Mouse (Mus musculus) hindbrain, embryonic 12.5 days (tissue): ENCODE data around the gene Lemd2. TPM values are rescaled to one million over a fixed set of nuclear protein-coding genes. Genes with fewer than 3 reads are reported as not detected.

Experiments
- ATAC-seq: fragments of 200-750 bp; cut with Nextera tagmentation; 2 replicates; pipeline ENCODE4 v1.8.0; 2017; ENCODE audit warnings: moderate TSS enrichment; ENCODE audit not compliant: low FRiP score
- H3K27ac ChIP-seq: fragments of 300-500 bp; sonication (generic); 2 replicates; pipeline ENCODE4 v1.5.1; 2016; ENCODE audit warnings: mild to moderate bottlenecking
- H3K27me3 ChIP-seq: fragments of 300-500 bp; sonication (generic); 2 replicates; pipeline ENCODE4 v1.6.1; 2016; ENCODE audit warnings: mild to moderate bottlenecking
- H3K36me3 ChIP-seq: fragments of 300-500 bp; sonication (generic); 2 replicates; pipeline ENCODE4 v1.6.1; 2016; ENCODE audit warnings: mild to moderate bottlenecking
- H3K4me1 ChIP-seq: fragments of 300-500 bp; sonication (generic); 2 replicates; pipeline ENCODE4 v1.6.1; 2016
- H3K4me2 ChIP-seq: fragments of 300-500 bp; sonication (generic); replicated peaks from 2 replicates; pipeline ENCODE4 v1.6.1; 2016; ENCODE audit warnings: mild to moderate bottlenecking
- H3K4me3 ChIP-seq: fragments of 300-500 bp; sonication (generic); 2 replicates; pipeline ENCODE4 v1.5.1; 2016; ENCODE audit warnings: mild to moderate bottlenecking
- H3K9ac ChIP-seq: fragments of 300-500 bp; sonication (generic); 2 replicates; pipeline ENCODE4 v1.6.1; 2016; ENCODE audit warnings: mild to moderate bottlenecking, moderate library complexity
- H3K9me3 ChIP-seq: fragments of 300-500 bp; sonication (generic); replicated peaks from 2 replicates; pipeline ENCODE4 v1.6.1; 2016; ENCODE audit warnings: mild to moderate bottlenecking
- WGBS: fragments of 180-500 bp; shearing (Covaris S2); methylation state at CpG from one replicate; pipeline ENCODE4 v1.1.7; 2016; 5-methylcytosine and 5-hydroxymethylcytosine counted together
- polyA plus RNA-seq: library from polyadenylated mRNA; unstranded; fragments of >200 nt; fragmentation: Nextera tagmentation; extraction: Ambion mirVana; gene quantifications from 2 replicates; pipeline ENCODE4 v1.2.1, GENCODE M21; 2016

The Lemd2 gene
- polyA plus RNA-seq, result 32.9 and 38.2 TPM in 2 replicates

- ATAC-seq, result peak; percentile 90
- H3K4me2 ChIP-seq, result peak within 1 kb of the TSS; percentile 88
- H3K4me3 ChIP-seq, result peak within 1 kb of the TSS; percentile 97
- peaks cover 30% of the 10 kb centered on the region for H3K36me3 ChIP-seq
- H3K27ac ChIP-seq, result peak within 1 kb of the TSS; percentile 99
- H3K9ac ChIP-seq, result peak within 1 kb of the TSS; percentile 100
- H3K27me3 ChIP-seq, result no peaks in the 10 kb centered on the region
- H3K9me3 ChIP-seq, result no peaks in the 10 kb centered on the region
- peaks cover 48% of the 10 kb centered on the region for H3K4me1 ChIP-seq
- 5% methylated on average over 88 of the region's 97 CpGs for WGBS
Observed at GRCm38 (mm10) chr17:27204075-27204909, at the start of gene Lemd2. Gene Lemd2 (minus strand): TSS chr17:27204469.

DNA sequence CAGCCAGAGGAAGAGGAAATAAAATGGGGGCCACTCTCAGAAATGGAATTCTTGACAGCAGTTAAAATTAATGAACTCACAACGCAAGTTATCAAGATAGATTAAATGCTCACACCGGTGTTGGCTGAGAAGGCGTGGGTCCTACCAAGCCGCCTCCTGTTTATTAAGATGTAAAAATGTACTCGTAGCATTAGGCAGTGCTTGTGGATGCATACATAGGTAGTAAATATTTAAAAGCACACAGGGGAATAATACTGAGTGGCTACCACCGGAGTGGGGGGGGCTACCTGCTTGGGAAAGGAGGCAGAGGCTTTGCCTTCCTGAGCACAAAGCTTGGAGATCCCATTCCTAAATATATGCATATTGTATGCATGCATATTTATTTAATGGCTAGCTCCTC, 46.9 kb upstream of the Lemd2 start:
- Histone ChIP-seq H3K27ac (0 out of 2 replicates have a peak overlapping the region, but pooled peaks have one; percentile 25), H3K4me2 (no peak overlapping the region), H3K4me1 (peaks cover 14% of the 10 kb centered on the region), H3K4me3 (no peak overlapping the region), H3K9me3 (no peaks in the 10 kb centered on the region), H3K27me3 (no peaks in the 10 kb centered on the region), H3K9ac (no peak overlapping the region), H3K36me3 (no peaks in the 10 kb centered on the region)
- no peak for ATAC-seq
- WGBS, result 62% methylated on average over 6 of the region's 6 CpGs

GRCm38 (mm10) chr17:27250461-27250860, 46.2 kb upstream of the Lemd2 start:
- Histone ChIP-seq H3K27ac (peak overlapping the region; percentile 25), H3K4me1 (peaks cover 14% of the 10 kb centered on the region), H3K9me3 (no peaks in the 10 kb centered on the region), H3K4me3 (no peak overlapping the region), H3K4me2 (no peak overlapping the region), H3K27me3 (no peaks in the 10 kb centered on the region), H3K36me3 (no peaks in the 10 kb centered on the region), H3K9ac (no peak overlapping the region)
- ATAC-seq, result no peak
- WGBS, result 30% methylated on average over 4 of the region's 4 CpGs

- Histone ChIP-seq H3K36me3 (no peaks in the 10 kb centered on the region), H3K9ac (no peak overlapping the region), H3K4me1 (peaks cover 11% of the 10 kb centered on the region), H3K27ac (no peak overlapping the region), H3K9me3 (no peaks in the 10 kb centered on the region), H3K4me3 (no peak overlapping the region), H3K27me3 (peaks cover 4% of the 10 kb centered on the region; the same call in 1 of the 2 replicates), H3K4me2 (no peak overlapping the region)
- 61% methylated on average over 3 of the region's 3 CpGs for WGBS
- no peak for ATAC-seq
Observed at GRCm38 (mm10) chr17:27249073-27249472, 44.8 kb upstream of the Lemd2 start.

GRCm38 (mm10) chr17:27247680-27248386, 43.6 kb upstream of the Lemd2 start:
- Histone ChIP-seq H3K9me3 (no peaks in the 10 kb centered on the region), H3K4me3 (no peak overlapping the region), H3K27me3 (peaks cover 4% of the 10 kb centered on the region; the same call in 1 of the 2 replicates), H3K9ac (no peak overlapping the region), H3K4me2 (no peak overlapping the region), H3K36me3 (no peaks in the 10 kb centered on the region), H3K27ac (no peak overlapping the region), H3K4me1 (peaks cover 11% of the 10 kb centered on the region)
- 91% methylated on average over 6 of the region's 6 CpGs for WGBS
- ATAC-seq, result no peak

DNA sequence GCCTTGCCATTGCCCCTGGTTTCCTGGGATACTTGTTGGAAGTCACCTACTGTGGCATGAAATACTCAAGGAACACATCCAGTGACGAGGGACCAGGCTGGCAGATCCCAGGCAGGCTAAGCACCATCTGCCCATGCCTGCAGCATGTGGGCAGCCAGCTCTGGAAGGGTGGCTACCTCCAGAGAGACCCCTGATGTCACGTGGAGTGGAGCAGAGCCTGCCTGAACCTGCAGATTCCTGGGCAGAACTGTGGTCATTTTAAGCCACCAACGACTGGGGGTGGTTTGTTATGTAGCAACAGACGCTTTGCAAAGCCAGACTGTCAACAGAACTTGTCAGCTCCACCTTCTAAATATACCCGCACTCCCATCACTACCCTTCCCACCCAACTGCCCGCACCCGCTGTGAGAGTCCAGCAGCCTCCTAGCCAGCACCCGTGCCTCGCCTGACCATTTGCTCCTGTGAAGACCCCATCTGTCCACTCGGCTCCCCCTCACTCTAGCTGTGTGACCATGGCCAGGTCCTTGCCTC, 41.6 kb upstream of the Lemd2 start:
- Histone ChIP-seq H3K36me3 (no peaks in the 10 kb centered on the region), H3K27ac (no peak overlapping the region), H3K4me2 (no peak overlapping the region), H3K4me3 (no peak overlapping the region), H3K9me3 (no peaks in the 10 kb centered on the region), H3K9ac (no peak overlapping the region), H3K4me1 (peaks cover 21% of the 10 kb centered on the region), H3K27me3 (peaks cover 4% of the 10 kb centered on the region; the same call in 1 of the 2 replicates)
- WGBS, result 77% methylated on average over 10 of the region's 10 CpGs
- no peak for ATAC-seq

- H3K4me1 ChIP-seq, result peaks cover 20% of the 10 kb centered on the region
- no peak for ATAC-seq
- H3K27me3 ChIP-seq, result peaks cover 4% of the 10 kb centered on the region; the same call in 1 of the 2 replicates
- no peak overlapping the region for H3K4me3 ChIP-seq
- no peak overlapping the region for H3K27ac ChIP-seq
- no peaks in the 10 kb centered on the region for H3K36me3 ChIP-seq
- 77% methylated on average over 4 of the region's 4 CpGs for WGBS
- no peak overlapping the region for H3K4me2 ChIP-seq
- H3K9me3 ChIP-seq, result no peaks in the 10 kb centered on the region; the same call in 1 of the 2 replicates
- no peak overlapping the region for H3K9ac ChIP-seq
Observed at GRCm38 (mm10) chr17:27244912-27245311, 40.6 kb upstream of the Lemd2 start.

GRCm38 (mm10) chr17:27242194-27243189, 38.2 kb upstream of the Lemd2 start:
- no peak overlapping the region for H3K9ac ChIP-seq
- H3K27me3 ChIP-seq, result peaks cover 4% of the 10 kb centered on the region; the same call in 1 of the 2 replicates
- H3K27ac ChIP-seq, result no peak overlapping the region
- H3K4me3 ChIP-seq, result no peak overlapping the region
- 72% methylated on average over 18 of the region's 18 CpGs for WGBS
- no peaks in the 10 kb centered on the region; the same call in 1 of the 2 replicates for H3K9me3 ChIP-seq
- no peak overlapping the region for H3K4me2 ChIP-seq
- no peak for ATAC-seq
- H3K4me1 ChIP-seq, result peaks cover 20% of the 10 kb centered on the region
- H3K36me3 ChIP-seq, result no peaks in the 10 kb centered on the region

- Histone ChIP-seq H3K9me3 (no peaks in the 10 kb centered on the region; the same call in 1 of the 2 replicates), H3K27me3 (peaks cover 10% of the 10 kb centered on the region; the same call in 1 of the 2 replicates), H3K27ac (0 out of 2 replicates have a peak overlapping the region, but pooled peaks have one; percentile 13), H3K4me3 (no peak overlapping the region), H3K4me1 (peaks cover 20% of the 10 kb centered on the region), H3K36me3 (no peaks in the 10 kb centered on the region), H3K4me2 (no peak overlapping the region), H3K9ac (no peak overlapping the region)
- ATAC-seq, result no peak; the same call in 1 of the 2 replicates
- 39% methylated on average over 15 of the region's 15 CpGs for WGBS
Observed at GRCm38 (mm10) chr17:27240556-27241457, 36.5 kb upstream of the Lemd2 start.

DNA sequence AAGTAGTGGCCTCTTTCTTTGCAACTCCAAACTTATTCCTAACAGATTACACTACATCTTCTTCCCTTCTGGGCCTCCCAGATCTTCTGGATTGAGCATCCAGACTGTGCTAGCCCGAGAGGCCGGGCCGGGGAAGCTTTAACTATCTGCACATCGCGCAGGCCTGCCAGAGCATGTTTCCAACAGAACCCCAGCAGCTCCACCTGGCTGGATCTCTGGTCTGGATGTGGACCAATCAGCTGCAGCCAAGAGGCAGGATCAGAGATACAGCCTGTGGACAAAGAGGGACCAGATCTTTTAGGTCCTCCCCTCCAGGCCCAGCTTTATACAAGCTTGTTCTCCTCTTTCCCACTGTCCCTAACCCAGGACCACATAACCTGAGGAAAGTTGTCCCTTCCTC, 35.7 kb upstream of the Lemd2 start:
- WGBS, result 93% methylated on average over 5 of the region's 5 CpGs
- Histone ChIP-seq H3K4me3 (no peak overlapping the region), H3K27ac (no peak overlapping the region), H3K4me1 (peaks cover 20% of the 10 kb centered on the region), H3K4me2 (no peak overlapping the region), H3K9ac (no peak overlapping the region), H3K9me3 (no peaks in the 10 kb centered on the region; the same call in 1 of the 2 replicates), H3K27me3 (peaks cover 6% of the 10 kb centered on the region; the same call in 1 of the 2 replicates), H3K36me3 (no peaks in the 10 kb centered on the region)
- ATAC-seq, result no peak
